Mouse (Mus musculus): ENCODE measurements around the gene Tspan4. TPM values are rescaled to one million over a fixed set of nuclear protein-coding genes. Genes with fewer than 3 reads are reported as not detected.
A peak's percentile ranks its signal among the peaks of the same experiment; 100 is the strongest.

Tspan4 gene
- polyA plus RNA-seq, 1 experiment from 2014 or later: 32.6 TPM

DNA sequence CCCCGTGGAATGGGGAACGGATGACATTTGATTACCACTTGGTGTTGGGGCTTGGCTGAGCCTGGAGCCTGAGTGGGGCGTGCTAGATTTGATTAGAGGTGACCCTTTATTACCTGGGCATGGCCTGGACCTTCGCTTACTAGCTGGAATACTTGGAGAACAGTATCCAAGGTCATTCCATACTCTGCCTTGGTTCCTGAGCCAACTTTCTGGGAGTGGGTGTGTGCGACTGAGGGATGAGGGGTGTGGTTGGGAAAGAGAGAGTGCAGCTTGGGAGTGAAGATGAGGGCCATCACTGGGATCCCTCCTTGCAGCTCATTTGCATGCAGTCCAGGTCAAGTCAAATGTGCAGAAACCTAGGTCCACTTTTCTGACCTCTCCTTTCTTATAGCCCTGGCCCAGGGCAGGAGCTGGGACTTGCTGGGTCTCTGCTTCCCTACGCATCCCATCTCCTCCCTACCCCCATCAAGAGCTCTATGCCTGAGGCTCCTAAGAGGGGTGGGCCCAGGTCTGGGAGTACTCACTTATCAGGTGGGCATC lies 8.1 kb downstream of the Tspan4 start:
- Histone ChIP-seq H3K9ac (replicated peaks) (no peak overlapping the region), H3K4me3 (no peak overlapping the region), H3K4me1 (peaks cover 22% of the 10 kb centered on the region), H3K36me3 (no peaks in the 10 kb centered on the region), H3K27me3 (peaks cover 50% of the 10 kb centered on the region), H3K27ac (replicated peaks) (no peak overlapping the region), H3K9me3 (no peaks in the 10 kb centered on the region), H3K4me2 (replicated peaks) (peak overlapping the region; percentile 92; the same call in 1 of the 2 replicates)
- no peak for ATAC-seq (ENCODE audit: low FRiP score, low read depth)
- WGBS: 70% methylated on average over 6 of the region's 6 CpGs

DNA sequence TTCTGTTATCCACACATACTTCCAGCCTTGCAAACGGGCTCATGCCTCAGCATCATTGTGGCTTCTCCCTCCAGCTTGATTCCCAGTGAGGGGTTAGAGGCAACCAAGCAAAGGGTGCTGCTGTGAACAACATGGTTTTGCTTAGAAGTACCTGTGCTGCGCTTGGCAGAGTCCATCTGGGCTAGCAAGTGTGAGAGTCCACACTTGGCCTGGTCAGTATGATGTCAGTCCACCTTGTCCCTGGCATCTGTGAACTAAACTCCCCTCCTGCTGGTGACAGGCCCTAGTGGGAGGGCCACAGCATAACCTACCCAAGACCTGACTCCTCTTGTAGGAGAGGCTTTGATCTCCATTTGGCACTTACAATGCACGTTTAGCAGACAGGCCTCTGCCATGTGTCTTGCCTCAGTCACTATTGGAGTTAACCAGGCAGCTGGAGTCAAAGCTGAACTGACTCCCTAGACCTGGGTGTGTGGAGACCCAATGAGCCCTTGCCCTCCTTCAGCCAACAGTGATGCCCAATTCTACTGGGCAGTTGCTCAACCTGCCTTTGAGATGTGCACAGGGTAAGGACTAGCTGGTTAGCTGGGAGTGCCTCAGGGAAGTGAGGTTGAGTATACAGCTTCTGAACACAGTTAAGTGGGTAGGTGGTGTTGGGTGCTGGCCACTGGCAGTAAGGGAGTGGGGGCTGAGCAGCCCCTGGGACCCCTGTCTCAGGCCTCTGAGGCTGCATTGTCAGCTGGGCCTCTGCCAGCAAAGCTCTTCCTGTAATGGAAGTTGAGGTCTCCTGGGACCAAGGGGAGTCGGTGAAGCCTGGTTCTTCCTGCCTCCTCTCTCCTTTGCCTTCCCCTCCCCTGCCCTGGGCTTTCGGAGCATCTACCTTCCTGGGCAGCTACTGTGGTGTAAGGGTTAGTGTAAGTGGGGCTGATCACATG lies 9.4 kb downstream of the Tspan4 start:
- H3K9me3 ChIP-seq: no peaks in the 10 kb centered on the region

DNA sequence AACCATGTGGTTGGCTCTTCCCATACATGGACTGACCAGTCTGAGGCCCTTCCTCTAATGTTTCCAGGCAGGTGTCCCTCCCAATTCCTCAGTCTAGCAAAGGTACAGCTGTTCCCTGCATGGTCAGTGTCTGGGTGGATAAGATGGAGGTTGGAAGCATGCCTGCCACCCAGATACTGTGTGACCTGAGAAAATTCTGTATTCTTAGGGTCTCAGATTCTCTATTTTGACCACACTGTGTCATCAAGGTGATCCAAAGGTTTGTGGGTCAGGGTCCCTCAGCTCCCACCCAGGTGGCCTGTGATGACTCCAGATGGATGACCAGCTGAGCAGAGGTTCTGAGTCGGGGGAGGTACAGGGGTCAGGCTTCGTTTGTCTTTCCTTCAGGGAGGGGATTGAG lies 10.1 kb downstream of the Tspan4 start:
- Histone ChIP-seq H3K9ac (replicated peaks) (no peak overlapping the region), H3K4me2 (replicated peaks) (no peak overlapping the region), H3K4me3 (no peak overlapping the region), H3K27ac (replicated peaks) (no peak overlapping the region), H3K9me3 (no peaks in the 10 kb centered on the region), H3K36me3 (no peaks in the 10 kb centered on the region), H3K4me1 (peaks cover 22% of the 10 kb centered on the region), H3K27me3 (peaks cover 43% of the 10 kb centered on the region)
- 70% methylated on average over 2 of the region's 2 CpGs for WGBS
- ATAC-seq (ENCODE audit: low FRiP score, low read depth): no peak

More for the DNA sequence above, 9.4 kb downstream of the Tspan4 start:
- Histone ChIP-seq H3K36me3 (no peaks in the 10 kb centered on the region), H3K27me3 (peaks cover 47% of the 10 kb centered on the region), H3K4me1 (peaks cover 22% of the 10 kb centered on the region), H3K4me2 (replicated peaks) (no peak overlapping the region), H3K4me3 (no peak overlapping the region), H3K27ac (replicated peaks) (no peak overlapping the region), H3K9ac (replicated peaks) (no peak overlapping the region)
- no peak for ATAC-seq (ENCODE audit: low FRiP score, low read depth)
- WGBS: 79% methylated on average over 5 of the region's 5 CpGs

DNA sequence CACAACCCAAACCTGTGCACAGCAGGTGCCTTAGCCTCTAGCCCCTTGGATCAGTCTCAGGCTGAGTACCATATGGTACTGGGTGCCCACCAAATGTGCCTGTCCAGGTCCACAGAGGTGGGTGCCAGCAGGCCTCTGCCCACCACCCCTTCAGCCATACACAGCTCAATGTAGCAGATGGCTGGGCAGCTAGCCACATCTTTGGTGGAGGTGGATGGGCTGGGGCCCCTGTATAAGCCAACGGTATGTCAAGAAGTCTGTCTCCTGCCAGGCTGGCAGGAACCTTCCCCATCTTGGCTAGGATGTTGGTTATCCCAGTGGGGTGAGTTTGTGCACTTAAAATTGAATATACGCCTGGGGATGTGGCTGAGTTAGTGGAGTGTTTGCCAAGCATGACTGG lies 10.6 kb downstream of the Tspan4 start:
- ATAC-seq (ENCODE audit: low FRiP score, low read depth): no peak
- Histone ChIP-seq H3K27me3 (peaks cover 39% of the 10 kb centered on the region), H3K9ac (replicated peaks) (no peak overlapping the region), H3K4me2 (replicated peaks) (no peak overlapping the region), H3K9me3 (no peaks in the 10 kb centered on the region), H3K27ac (replicated peaks) (no peak overlapping the region), H3K4me1 (peaks cover 22% of the 10 kb centered on the region), H3K36me3 (no peaks in the 10 kb centered on the region), H3K4me3 (no peak overlapping the region)
- 95% methylated on average over 2 of the region's 2 CpGs for WGBS

DNA sequence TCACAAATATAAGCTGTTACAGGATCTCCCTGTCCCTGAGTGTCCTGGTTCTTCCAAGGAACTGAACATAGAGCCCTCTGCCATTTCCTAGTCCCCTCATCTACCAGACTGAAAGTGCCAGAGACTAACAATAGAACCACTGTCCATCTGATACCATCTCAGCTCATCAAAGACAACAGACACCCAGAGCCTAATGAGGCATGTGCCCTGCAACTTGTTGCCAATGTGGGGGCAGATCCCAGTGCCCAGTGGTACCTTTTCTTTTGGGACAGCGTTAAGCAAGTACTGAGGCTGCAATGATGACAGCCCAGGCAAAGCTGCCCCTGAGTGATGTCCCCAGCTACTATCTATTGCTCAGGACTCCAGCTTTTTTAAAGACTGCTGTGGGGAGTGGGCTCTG lies 11.2 kb downstream of the Tspan4 start:
- no peak for ATAC-seq (ENCODE audit: low FRiP score, low read depth)
- Histone ChIP-seq H3K4me1 (peaks cover 18% of the 10 kb centered on the region), H3K27ac (replicated peaks) (no peak overlapping the region), H3K36me3 (0 out of 2 replicates have a peak, but pooled peaks cover 2% of the 10 kb centered on the region), H3K9me3 (no peaks in the 10 kb centered on the region), H3K9ac (replicated peaks) (no peak overlapping the region), H3K27me3 (peaks cover 32% of the 10 kb centered on the region), H3K4me3 (no peak overlapping the region), H3K4me2 (replicated peaks) (no peak overlapping the region)
- 97% methylated on average over 1 of the region's 1 CpGs for WGBS

DNA sequence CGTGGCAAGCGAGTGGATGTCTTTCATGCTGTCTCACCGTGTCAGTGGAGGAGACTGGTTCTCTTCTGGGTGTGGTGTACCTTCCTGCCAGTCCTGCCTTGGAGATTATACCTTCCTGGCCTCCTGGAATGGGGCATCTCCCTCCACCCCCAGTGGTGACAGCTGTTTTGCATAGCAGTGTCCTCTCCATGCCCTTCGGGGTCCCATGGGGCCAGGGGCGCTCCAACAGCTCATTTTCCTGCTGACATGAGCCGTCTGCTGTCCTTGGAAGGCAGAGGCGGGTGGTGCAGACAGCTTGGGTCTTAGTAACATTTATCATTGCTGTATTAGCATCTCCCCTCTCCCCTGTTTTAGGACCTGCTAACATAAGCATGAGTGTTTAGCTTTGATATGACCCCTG lies 12.1 kb downstream of the Tspan4 start:
- H3K4me1 ChIP-seq: peaks cover 9% of the 10 kb centered on the region
- 0 out of 2 replicates have a peak, but pooled peaks cover 6% of the 10 kb centered on the region for H3K36me3 ChIP-seq
- H3K9ac ChIP-seq (replicated peaks): no peak overlapping the region
- no peak overlapping the region for H3K27ac ChIP-seq (replicated peaks)
- H3K4me3 ChIP-seq: no peak overlapping the region
- H3K4me2 ChIP-seq (replicated peaks): no peak overlapping the region
- H3K9me3 ChIP-seq: no peaks in the 10 kb centered on the region
- peaks cover 23% of the 10 kb centered on the region for H3K27me3 ChIP-seq
- no peak for ATAC-seq (ENCODE audit: low FRiP score, low read depth)
- 83% methylated on average over 7 of the region's 7 CpGs for WGBS

DNA sequence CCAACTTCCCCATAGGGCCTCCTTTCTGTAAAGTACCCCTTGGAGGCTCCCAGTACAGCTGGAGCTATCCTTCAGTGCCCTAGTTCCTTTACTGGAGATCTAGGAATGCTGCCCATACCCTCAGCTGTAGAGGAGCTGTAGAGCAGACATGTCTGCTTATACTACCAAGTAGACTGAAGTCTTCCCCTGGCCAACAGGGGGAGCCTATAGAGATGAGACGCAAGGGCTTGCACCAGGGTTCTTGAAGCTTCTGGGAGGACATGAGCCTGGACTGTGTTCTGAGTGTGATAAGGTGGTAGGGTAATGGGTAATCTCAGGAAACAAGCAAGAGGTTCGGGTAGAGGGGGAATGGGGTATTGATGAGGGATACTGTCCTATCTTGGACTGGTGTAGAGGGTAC lies 16.1 kb downstream of the Tspan4 start:
- Histone ChIP-seq H3K4me3 (no peak overlapping the region), H3K9ac (replicated peaks) (no peak overlapping the region), H3K4me1 (no peaks in the 10 kb centered on the region), H3K36me3 (peaks cover 24% of the 10 kb centered on the region; the same call in 1 of the 2 replicates), H3K9me3 (no peaks in the 10 kb centered on the region), H3K27me3 (no peaks in the 10 kb centered on the region), H3K27ac (replicated peaks) (no peak overlapping the region), H3K4me2 (replicated peaks) (no peak overlapping the region)
- ATAC-seq (ENCODE audit: low FRiP score, low read depth): no peak
- 91% methylated on average over 2 of the region's 2 CpGs for WGBS

DNA sequence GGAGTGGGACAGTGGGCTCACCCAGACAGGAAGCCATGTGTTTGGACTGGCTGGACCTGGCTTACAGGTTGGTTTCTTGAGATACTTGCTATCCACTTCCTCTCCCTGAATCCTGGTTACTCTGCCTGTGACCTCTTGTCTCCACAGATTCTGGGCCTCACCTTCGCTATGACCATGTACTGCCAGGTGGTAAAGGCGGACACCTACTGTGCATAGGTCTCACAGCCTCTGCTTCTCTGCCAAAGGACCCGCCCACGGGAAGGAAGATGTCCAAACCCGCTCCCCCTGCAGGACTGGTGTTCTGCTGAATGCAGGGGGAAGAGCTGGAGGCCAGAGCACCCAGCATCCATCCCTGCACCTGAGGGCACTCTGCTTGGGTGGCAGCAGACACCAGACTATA lies 17.7 kb downstream of the Tspan4 start:
- H3K27me3 ChIP-seq: no peaks in the 10 kb centered on the region
- H3K36me3 ChIP-seq: peaks cover 24% of the 10 kb centered on the region; the same call in 1 of the 2 replicates
- no peaks in the 10 kb centered on the region for H3K4me1 ChIP-seq
- H3K27ac ChIP-seq (replicated peaks): no peak overlapping the region
- ATAC-seq (ENCODE audit: low FRiP score, low read depth): no peak
- H3K4me3 ChIP-seq: no peak overlapping the region
- H3K9ac ChIP-seq (replicated peaks): no peak overlapping the region
- H3K4me2 ChIP-seq (replicated peaks): no peak overlapping the region
- WGBS: 92% methylated on average over 5 of the region's 5 CpGs
- H3K9me3 ChIP-seq: no peaks in the 10 kb centered on the region

DNA sequence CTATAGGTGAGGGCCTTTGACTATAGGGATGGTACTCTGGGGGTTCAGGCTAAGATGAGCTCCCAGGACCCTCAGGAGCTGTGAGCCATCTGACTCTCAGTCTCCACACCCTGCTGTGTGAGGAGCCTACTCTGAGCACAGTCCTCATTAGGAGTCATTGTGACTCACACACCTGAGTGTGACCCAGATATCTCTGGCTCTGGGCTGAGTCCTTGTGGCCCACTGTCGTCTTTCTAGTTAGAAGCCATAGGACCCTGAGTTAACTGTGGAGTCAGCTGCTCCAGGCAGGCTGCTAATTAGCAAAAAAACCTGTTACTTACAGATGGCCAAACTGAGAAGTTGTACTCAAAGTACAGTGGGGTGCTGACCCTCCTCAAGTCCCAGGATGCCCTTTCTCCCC lies 18.7 kb downstream of the Tspan4 start:
- ATAC-seq (ENCODE audit: low FRiP score, low read depth): no peak
- H3K4me2 ChIP-seq (replicated peaks): no peak overlapping the region

DNA sequence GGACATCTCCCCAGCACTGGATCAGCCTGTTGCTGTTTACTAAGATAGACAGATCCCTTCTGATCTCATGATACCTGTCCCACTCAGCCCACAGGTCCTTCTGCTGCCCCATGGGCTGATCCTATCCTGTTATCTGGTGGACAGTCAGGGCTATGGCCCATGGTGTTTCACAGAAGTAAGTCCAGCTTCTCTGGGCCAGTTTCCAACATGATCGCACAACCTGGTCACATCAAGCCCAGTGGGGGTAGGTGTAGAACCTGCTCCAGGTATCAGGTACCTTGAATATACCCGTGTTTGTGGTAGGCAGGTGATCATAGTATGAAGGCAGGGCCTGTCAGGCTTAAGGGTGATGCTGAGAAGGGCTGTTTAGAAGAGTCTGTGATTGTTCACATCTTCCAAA lies 20.3 kb downstream of the Tspan4 start:
- Histone ChIP-seq H3K9ac (replicated peaks) (no peak overlapping the region), H3K27me3 (no peaks in the 10 kb centered on the region), H3K9me3 (no peaks in the 10 kb centered on the region), H3K4me2 (replicated peaks) (no peak overlapping the region), H3K4me3 (no peak overlapping the region), H3K36me3 (peaks cover 28% of the 10 kb centered on the region), H3K4me1 (no peaks in the 10 kb centered on the region), H3K27ac (replicated peaks) (no peak overlapping the region)
- no peak for ATAC-seq (ENCODE audit: low FRiP score, low read depth)
- WGBS: 90% methylated on average over 2 of the region's 2 CpGs

More for the DNA sequence above, 18.7 kb downstream of the Tspan4 start:
- no peaks in the 10 kb centered on the region for H3K4me1 ChIP-seq
- no peaks in the 10 kb centered on the region for H3K9me3 ChIP-seq
- H3K27ac ChIP-seq (replicated peaks): no peak overlapping the region
- no peak overlapping the region for H3K4me3 ChIP-seq
- WGBS: 72% methylated on average over 1 of the region's 1 CpGs
- H3K36me3 ChIP-seq: peaks cover 24% of the 10 kb centered on the region; the same call in 1 of the 2 replicates
- H3K27me3 ChIP-seq: no peaks in the 10 kb centered on the region
- H3K9ac ChIP-seq (replicated peaks): no peak overlapping the region

DNA sequence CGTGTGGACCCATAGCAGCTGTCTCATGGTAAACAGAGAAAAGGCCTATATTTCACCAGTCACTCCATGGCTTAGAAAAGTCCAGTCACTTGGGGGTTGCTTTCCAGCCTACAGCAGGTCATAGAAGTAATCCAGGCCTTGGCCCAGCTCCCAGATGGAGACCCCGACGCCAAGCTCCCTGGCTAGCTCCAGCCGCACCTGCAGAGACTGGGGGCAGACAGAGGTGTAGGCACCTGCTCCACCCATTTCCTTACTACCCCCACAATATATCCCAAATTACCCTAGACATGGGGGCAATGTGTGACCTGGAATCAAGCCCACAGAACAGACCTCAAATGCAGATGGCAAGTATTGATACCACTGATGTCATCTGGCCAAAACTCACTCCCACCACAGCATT lies 20.9 kb downstream of the Tspan4 start:
- H3K4me1 ChIP-seq: no peaks in the 10 kb centered on the region
- 97% methylated on average over 4 of the region's 4 CpGs for WGBS
- H3K4me3 ChIP-seq: no peak overlapping the region
- H3K4me2 ChIP-seq (replicated peaks): no peak overlapping the region
- H3K27ac ChIP-seq (replicated peaks): no peak overlapping the region
- H3K9me3 ChIP-seq: no peaks in the 10 kb centered on the region
- H3K36me3 ChIP-seq: peaks cover 30% of the 10 kb centered on the region
- ATAC-seq (ENCODE audit: low FRiP score, low read depth): no peak
- no peaks in the 10 kb centered on the region for H3K27me3 ChIP-seq
- H3K9ac ChIP-seq (replicated peaks): no peak overlapping the region

DNA sequence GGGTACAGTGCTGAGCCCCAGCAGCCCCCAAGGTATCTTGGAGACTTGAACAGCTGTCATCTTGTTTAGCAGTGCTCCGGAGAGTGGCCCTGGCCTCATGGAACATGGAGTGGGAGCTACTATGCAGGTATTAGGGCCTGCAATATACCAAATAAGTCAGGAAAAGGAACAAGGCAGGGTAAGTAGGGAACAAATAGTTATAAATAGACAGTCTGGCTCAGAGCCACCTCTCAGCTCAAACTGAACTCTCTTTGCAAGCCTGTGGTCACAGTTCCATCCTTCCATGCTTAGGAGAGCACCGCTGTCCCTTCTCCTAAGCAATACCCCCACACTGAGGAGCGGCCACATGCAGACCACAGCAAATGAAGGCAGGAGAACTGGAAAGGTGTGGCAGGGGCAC lies 22.6 kb downstream of the Tspan4 start:
- WGBS: 95% methylated on average over 3 of the region's 3 CpGs

More for the DNA sequence above, 22.6 kb downstream of the Tspan4 start:
- Histone ChIP-seq H3K4me1 (no peaks in the 10 kb centered on the region), H3K27me3 (no peaks in the 10 kb centered on the region), H3K4me3 (no peak overlapping the region), H3K27ac (replicated peaks) (no peak overlapping the region), H3K36me3 (peaks cover 25% of the 10 kb centered on the region), H3K9ac (replicated peaks) (0 out of 2 replicates have a peak overlapping the region, but pooled peaks have one; percentile 6), H3K9me3 (no peaks in the 10 kb centered on the region), H3K4me2 (replicated peaks) (no peak overlapping the region)
- ATAC-seq (ENCODE audit: low FRiP score, low read depth): no peak

Measured in midbrain, embryonic 12.5 days (tissue).